Mouse (Mus musculus): ENCODE measurements at regions not wholly inside any gene's neighbourhood (a gene's known extent, or its start where the extent isn't known, plus 50 kb on each side); places are given as distances from the start of the nearest gene placed in this dataset.

DNA sequence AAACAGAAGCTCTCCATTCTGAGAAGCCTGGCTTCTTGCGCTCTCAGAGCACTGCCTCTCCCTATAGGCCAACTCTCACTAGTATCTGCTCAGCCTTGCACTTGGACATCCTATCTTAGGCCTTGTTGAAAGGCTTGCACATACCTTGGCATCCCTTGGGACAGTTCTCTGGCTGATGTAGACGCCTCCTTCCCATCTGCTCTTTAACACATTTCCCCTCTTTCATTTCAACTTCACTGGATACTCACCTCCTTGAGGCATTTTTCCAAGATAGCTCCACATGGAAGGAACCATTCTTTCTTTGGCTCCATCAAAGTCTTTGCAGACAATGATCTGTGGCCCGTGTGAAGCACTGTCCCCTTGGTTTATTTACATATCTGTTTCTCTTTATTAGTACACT, 285.0 kb downstream of the Rnf144a start:
- TF ChIP-seq CTCF (IDR thresholded peaks at IDR 0.05; ENCODE audit: insufficient read depth, low read depth, low read length) (no peak), POLR2A (IDR thresholded peaks at IDR 0.05; ENCODE audit: insufficient read depth, low read depth, low read length) (no peak)
